Mouse (Mus musculus): ENCODE results near the gene Rae1. TPM values are rescaled to one million over a fixed set of nuclear protein-coding genes. Genes with fewer than 3 reads are reported as not detected.

Rae1 gene
- polyA plus RNA-seq, 1 experiment, result 26.3 TPM

GRCm38 (mm10) chr2:172971865-172972264 is 28.1 kb upstream of the Rae1 start:
- Histone ChIP-seq H3K36me3 (replicated peaks; ENCODE audit: low read length) (no peaks in the 10 kb centered on the region), H3K9me3 (peaks cover 14% of the 10 kb centered on the region), H3K4me3 (replicated peaks) (no peak overlapping the region), H3K4me1 (peaks cover 17% of the 10 kb centered on the region), H3K27me3 (replicated peaks) (peaks cover 5% of the 10 kb centered on the region)
- TF ChIP-seq FLI1 (IDR thresholded peaks at IDR 0.05; ENCODE audit: low read length) (no peak), GATA1 (IDR thresholded peaks at IDR 0.05; ENCODE audit: borderline replicate concordance, low read length) (no peak)

GRCm38 (mm10) chr2:172973806-172974565 is 25.9 kb upstream of the Rae1 start:
- Histone ChIP-seq H3K27me3 (replicated peaks) (peaks cover 5% of the 10 kb centered on the region), H3K36me3 (replicated peaks; ENCODE audit: low read length) (no peaks in the 10 kb centered on the region)
- no peak for TF ChIP-seq GATA1 (IDR thresholded peaks at IDR 0.05; ENCODE audit: borderline replicate concordance, low read length)
- TF ChIP-seq FLI1 (IDR thresholded peaks at IDR 0.05; ENCODE audit: low read length), result no peak

GRCm38 (mm10) chr2:172974701-172975100 is 25.2 kb upstream of the Rae1 start:
- H3K9me3 ChIP-seq, result peaks cover 12% of the 10 kb centered on the region
- no peak for TF ChIP-seq GATA1 (IDR thresholded peaks at IDR 0.05; ENCODE audit: borderline replicate concordance, low read length)
- TF ChIP-seq FLI1 (IDR thresholded peaks at IDR 0.05; ENCODE audit: low read length), result no peak
- H3K4me1 ChIP-seq, result peaks cover 35% of the 10 kb centered on the region
- H3K4me3 ChIP-seq (replicated peaks), result no peak overlapping the region
- peaks cover 2% of the 10 kb centered on the region for H3K27me3 ChIP-seq (replicated peaks)
- peaks cover under 1% of the 10 kb centered on the region for H3K36me3 ChIP-seq (replicated peaks; ENCODE audit: low read length)

More at GRCm38 (mm10) chr2:172973806-172974565, 25.9 kb upstream of the Rae1 start:
- Histone ChIP-seq H3K4me3 (replicated peaks) (no peak overlapping the region), H3K4me1 (peaks cover 35% of the 10 kb centered on the region), H3K9me3 (peaks cover 14% of the 10 kb centered on the region)

GRCm38 (mm10) chr2:172975159-172975558 is 24.8 kb upstream of the Rae1 start:
- Histone ChIP-seq H3K27me3 (replicated peaks) (peaks cover 2% of the 10 kb centered on the region), H3K4me3 (replicated peaks) (no peak overlapping the region), H3K9me3 (peaks cover 16% of the 10 kb centered on the region), H3K4me1 (peaks cover 34% of the 10 kb centered on the region), H3K36me3 (replicated peaks; ENCODE audit: low read length) (peaks cover 3% of the 10 kb centered on the region)
- TF ChIP-seq FLI1 (IDR thresholded peaks at IDR 0.05; ENCODE audit: low read length), result no peak
- TF ChIP-seq GATA1 (IDR thresholded peaks at IDR 0.05; ENCODE audit: borderline replicate concordance, low read length), result no peak

GRCm38 (mm10) chr2:172976661-172977238 is 23.2 kb upstream of the Rae1 start:
- Histone ChIP-seq H3K4me1 (peaks cover 31% of the 10 kb centered on the region), H3K4me3 (replicated peaks) (peak overlapping the region; percentile 91), H3K27me3 (replicated peaks) (peaks cover 2% of the 10 kb centered on the region), H3K9me3 (peaks cover 5% of the 10 kb centered on the region), H3K36me3 (replicated peaks; ENCODE audit: low read length) (peaks cover 3% of the 10 kb centered on the region)
- TF ChIP-seq GATA1 (IDR thresholded peaks at IDR 0.05; ENCODE audit: borderline replicate concordance, low read length) (no peak), FLI1 (IDR thresholded peaks at IDR 0.05; ENCODE audit: low read length) (no peak)

GRCm38 (mm10) chr2:172977409-172978130 is 22.3 kb upstream of the Rae1 start, which contains the start of gene Spo11:
Gene Spo11 (plus strand): TSS chr2:172977700.
- Histone ChIP-seq H3K9me3 (peaks cover 5% of the 10 kb centered on the region), H3K4me3 (replicated peaks) (peak within 1 kb of the TSS; percentile 91), H3K36me3 (replicated peaks; ENCODE audit: low read length) (peaks cover 3% of the 10 kb centered on the region), H3K27me3 (replicated peaks) (peaks cover 2% of the 10 kb centered on the region), H3K4me1 (peaks cover 31% of the 10 kb centered on the region)
- TF ChIP-seq FLI1 (IDR thresholded peaks at IDR 0.05; ENCODE audit: low read length) (no peak), GATA1 (IDR thresholded peaks at IDR 0.05; ENCODE audit: borderline replicate concordance, low read length) (no peak)

- Histone ChIP-seq H3K9me3 (peaks cover 5% of the 10 kb centered on the region), H3K27me3 (replicated peaks) (peaks cover 2% of the 10 kb centered on the region), H3K36me3 (replicated peaks; ENCODE audit: low read length) (peaks cover 3% of the 10 kb centered on the region), H3K4me1 (peaks cover 34% of the 10 kb centered on the region), H3K4me3 (replicated peaks) (peak overlapping the region; percentile 91)
- no peak for TF ChIP-seq FLI1 (IDR thresholded peaks at IDR 0.05; ENCODE audit: low read length)
- TF ChIP-seq GATA1 (IDR thresholded peaks at IDR 0.05; ENCODE audit: borderline replicate concordance, low read length), result no peak
These were observed 21.7 kb upstream of the Rae1 start for GRCm38 (mm10) chr2:172978131-172978633.

- Histone ChIP-seq H3K36me3 (replicated peaks; ENCODE audit: low read length) (peaks cover 3% of the 10 kb centered on the region), H3K4me3 (replicated peaks) (no peak overlapping the region), H3K4me1 (peaks cover 34% of the 10 kb centered on the region), H3K27me3 (replicated peaks) (no peaks in the 10 kb centered on the region), H3K9me3 (peaks cover 5% of the 10 kb centered on the region)
- TF ChIP-seq GATA1 (IDR thresholded peaks at IDR 0.05; ENCODE audit: borderline replicate concordance, low read length) (no peak), FLI1 (IDR thresholded peaks at IDR 0.05; ENCODE audit: low read length) (no peak)
These were observed 20.1 kb upstream of the Rae1 start for GRCm38 (mm10) chr2:172979666-172980345.

All from megakaryocyte, embryonic 14.5 days (primary cell).